Mouse (Mus musculus) liver, embryonic 14 days (tissue): ENCODE measurements around the gene Ackr4. TPM values are rescaled to one million over a fixed set of nuclear protein-coding genes. Genes with fewer than 3 reads are reported as not detected.

Source experiments
- polyA plus RNA-seq: library from polyadenylated mRNA; depleted of rRNA; stranded (reverse); fragments of >200 nt; gene quantifications from 2 replicates; pipeline ENCODE4 v1.2.3, GENCODE M21; 2012; rRNA removed

The Ackr4 gene
- 0.12 and 0.24 TPM in 2 replicates for polyA plus RNA-seq

DNA sequence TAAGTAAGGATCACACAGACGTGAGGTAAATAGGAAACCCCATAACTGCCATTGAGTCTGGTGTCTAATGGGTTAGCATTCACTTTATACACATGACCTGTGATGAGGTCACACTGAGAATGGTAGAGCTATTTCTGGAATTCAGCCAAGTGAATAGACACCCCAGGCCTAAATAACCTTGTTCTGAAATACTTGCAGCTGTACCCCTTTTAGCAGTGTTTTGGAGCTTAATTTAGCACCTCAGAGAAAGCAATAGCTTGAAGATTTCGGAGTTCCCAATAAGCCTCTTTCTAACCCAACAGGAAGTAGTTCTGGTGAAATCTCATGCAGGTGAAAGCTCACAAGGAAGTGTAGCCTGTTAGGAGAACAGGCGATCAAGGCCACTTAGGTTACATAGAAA is at the start of gene Ackr4:
TSS of gene Ackr4 (minus strand) at position 101 of the 400 bp plus-strand sequence.

DNA sequence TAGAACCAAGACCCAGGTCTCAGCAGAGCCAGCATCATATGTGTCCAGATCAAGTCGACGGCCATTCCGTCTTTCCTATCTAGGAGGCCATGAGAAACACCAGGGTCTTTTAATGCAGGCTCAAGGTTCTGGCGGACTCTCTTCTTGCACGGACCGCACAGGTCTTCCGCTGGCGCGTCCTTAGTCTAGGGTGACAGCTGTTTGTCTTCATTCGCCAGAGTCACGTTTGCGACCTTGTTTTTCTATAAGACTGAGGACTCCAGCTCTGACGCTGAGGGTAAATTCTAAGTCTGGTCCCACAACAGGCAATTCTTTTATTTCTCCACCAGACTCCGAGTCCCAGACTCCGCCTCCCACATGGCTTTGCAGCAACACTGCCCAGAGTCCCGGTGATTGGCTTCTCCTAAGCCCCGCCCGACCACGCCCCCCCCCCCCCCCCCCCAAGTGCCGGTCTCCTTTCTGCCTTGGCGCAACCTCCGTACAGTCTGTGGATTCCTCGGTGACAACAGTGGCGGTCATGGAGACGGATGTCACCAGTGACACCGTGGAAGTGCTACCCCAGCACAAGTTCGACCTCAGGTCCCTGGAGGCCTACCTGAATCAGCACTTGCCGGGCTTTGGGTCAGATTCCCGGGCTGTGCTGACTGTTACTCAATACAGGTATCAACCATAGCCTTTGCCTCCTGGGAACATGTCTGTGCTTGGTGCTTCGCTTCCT is 63.3 kb downstream of the Ackr4 start, which contains the start of gene Acad11:
TSS of gene Acad11 (plus strand) at position 134 of the 718 bp plus-strand sequence.

DNA sequence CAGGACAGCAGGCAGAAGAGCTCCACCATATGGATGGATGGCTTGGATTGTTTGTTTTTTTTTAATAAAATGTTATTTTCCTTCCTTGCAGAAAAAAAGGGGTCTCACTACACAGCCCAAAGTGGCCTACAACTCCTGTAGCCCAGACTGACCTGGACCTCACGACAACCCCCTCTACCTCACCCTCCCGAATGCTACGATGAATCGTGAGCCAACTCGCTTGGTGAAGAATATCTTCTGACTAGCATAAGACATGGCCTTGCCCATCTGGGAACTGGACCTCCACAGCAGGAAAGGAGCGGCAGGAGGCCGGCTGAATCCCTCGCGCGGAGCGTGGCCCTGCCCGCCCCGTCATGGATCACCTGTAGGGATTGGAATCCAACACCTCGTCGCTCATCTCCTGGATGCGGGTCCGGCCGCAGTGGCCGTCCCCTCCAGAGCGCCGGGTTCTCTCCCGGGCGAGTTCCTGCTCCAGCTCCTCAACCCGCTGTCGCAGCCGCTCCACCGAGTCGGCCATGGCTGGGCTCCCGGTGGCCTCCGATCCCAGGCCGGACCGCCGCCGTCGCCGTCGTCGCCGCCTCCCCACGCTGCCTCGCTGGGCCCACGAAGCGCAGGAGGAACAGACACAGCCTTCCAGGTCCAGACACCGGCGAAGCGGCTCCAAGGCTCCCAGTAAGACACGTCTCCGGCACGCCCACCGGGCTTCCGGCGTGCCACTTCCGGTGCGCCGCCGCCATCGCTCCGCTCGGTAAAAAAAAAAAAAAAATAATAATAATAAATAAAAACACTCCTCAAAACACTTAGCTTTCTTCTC is 64.1 kb downstream of the Ackr4 start, which contains the start of gene Uba5:
TSS of gene Uba5 (minus strand) at position 705 of the 814 bp plus-strand sequence.

DNA sequence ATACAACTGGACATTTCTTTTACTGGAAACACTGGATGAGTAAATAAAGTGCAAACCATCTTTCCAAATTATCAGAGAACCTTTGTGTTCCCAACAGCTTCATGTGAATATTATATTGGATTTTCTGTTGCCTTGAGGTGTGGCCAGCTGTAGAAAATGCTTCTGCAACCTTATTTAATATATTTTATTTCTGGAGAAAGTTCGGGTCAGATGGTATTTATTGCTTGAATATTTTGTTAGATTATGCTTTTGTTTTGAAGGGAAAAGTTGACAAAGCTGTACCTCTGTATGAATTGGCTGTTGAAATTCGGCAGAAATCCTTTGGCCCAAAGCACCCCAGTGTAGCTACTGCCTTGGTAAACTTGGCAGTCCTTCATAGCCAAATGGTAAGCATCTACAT is 86.4 kb downstream of the Ackr4 start, which contains the start of gene Gm28305:
TSS of gene Gm28305 (plus strand) at position 301 of the 400 bp plus-strand sequence.

Other genes with a start within 250 kb of the Ackr4 start
- 1.8 and 2.3 TPM in 2 replicates for gene Nphp3, start 124.4 kb downstream of the Ackr4 start, polyA plus RNA-seq
- not detected in 2 replicates for gene Gm28305, start 86.3 kb downstream of the Ackr4 start, polyA plus RNA-seq
- gene Uba5, start 63.8 kb downstream of the Ackr4 start, polyA plus RNA-seq: 15.1 and 16.4 TPM in 2 replicates
- gene Acad11, start 63.6 kb downstream of the Ackr4 start, polyA plus RNA-seq: 12.6 and 14.8 TPM in 2 replicates
- gene Dnajc13, start 136.0 kb upstream of the Ackr4 start, polyA plus RNA-seq: 11.1 and 16.3 TPM in 2 replicates
- 0.15 and 0.22 TPM in 2 replicates for gene Acpp, start 210.8 kb upstream of the Ackr4 start, polyA plus RNA-seq